Mouse (Mus musculus): ENCODE measurements around the gene Uggt1. TPM values are rescaled to one million over a fixed set of nuclear protein-coding genes. Genes with fewer than 3 reads are reported as not detected.
A peak's percentile ranks its signal among the peaks of the same experiment; 100 is the strongest.

The Uggt1 gene
- polyA plus RNA-seq, 1 experiment from 2014 or later: 61.9 TPM

GRCm38 (mm10) chr1:36145050-36145449 is 99.5 kb downstream of the Uggt1 start:
- 22% methylated on average over 1 of the region's 1 CpGs for WGBS (ENCODE audit: insufficient replicate concordance)
- no peaks in the 10 kb centered on the region for H3K27me3 ChIP-seq (ENCODE audit: control insufficient read depth, insufficient read depth, low read length)
- H3K27ac ChIP-seq (ENCODE audit: low read depth, low read length): no peak overlapping the region
- ATAC-seq (replicated peaks; ENCODE audit: insufficient number of reproducible peaks, low FRiP score, low TSS enrichment): no peak
- no peak overlapping the region for H3K4me2 ChIP-seq
- H3K36me3 ChIP-seq (ENCODE audit: control insufficient read depth, insufficient read depth, low read length): peaks cover 15% of the 10 kb centered on the region
- H3K9me3 ChIP-seq (replicated peaks; ENCODE audit: control insufficient read depth, low read length): no peaks in the 10 kb centered on the region
- no peak overlapping the region for H3K9ac ChIP-seq (ENCODE audit: low read depth, low read length)
- H3K4me3 ChIP-seq (ENCODE audit: low read depth, low read length): no peak overlapping the region
- no peaks in the 10 kb centered on the region for H3K4me1 ChIP-seq (ENCODE audit: control insufficient read depth, insufficient read depth, low read length)

GRCm38 (mm10) chr1:36140311-36140710 is 104.2 kb downstream of the Uggt1 start:
- Histone ChIP-seq H3K27ac (ENCODE audit: low read depth, low read length) (no peak overlapping the region), H3K9me3 (replicated peaks; ENCODE audit: control insufficient read depth, low read length) (no peaks in the 10 kb centered on the region), H3K9ac (ENCODE audit: low read depth, low read length) (no peak overlapping the region), H3K4me2 (no peak overlapping the region), H3K36me3 (ENCODE audit: control insufficient read depth, insufficient read depth, low read length) (peaks cover 6% of the 10 kb centered on the region), H3K27me3 (ENCODE audit: control insufficient read depth, insufficient read depth, low read length) (no peaks in the 10 kb centered on the region), H3K4me1 (ENCODE audit: control insufficient read depth, insufficient read depth, low read length) (no peaks in the 10 kb centered on the region), H3K4me3 (ENCODE audit: low read depth, low read length) (no peak overlapping the region)
- no peak for ATAC-seq (replicated peaks; ENCODE audit: insufficient number of reproducible peaks, low FRiP score, low TSS enrichment)
- 94% methylated on average over 15 of the region's 15 CpGs for WGBS (ENCODE audit: insufficient replicate concordance)

- H3K36me3 ChIP-seq (ENCODE audit: control insufficient read depth, insufficient read depth, low read length): no peaks in the 10 kb centered on the region
- H3K9me3 ChIP-seq (replicated peaks; ENCODE audit: control insufficient read depth, low read length): no peaks in the 10 kb centered on the region
- no peak for ATAC-seq (replicated peaks; ENCODE audit: insufficient number of reproducible peaks, low FRiP score, low TSS enrichment)
- 0% methylated on average over 3 of the region's 3 CpGs for WGBS (ENCODE audit: insufficient replicate concordance)
- H3K27ac ChIP-seq (ENCODE audit: low read depth, low read length): no peak overlapping the region
- no peak overlapping the region for H3K4me3 ChIP-seq (ENCODE audit: low read depth, low read length)
- no peaks in the 10 kb centered on the region for H3K27me3 ChIP-seq (ENCODE audit: control insufficient read depth, insufficient read depth, low read length)
- H3K4me2 ChIP-seq: no peak overlapping the region
- H3K9ac ChIP-seq (ENCODE audit: low read depth, low read length): no peak overlapping the region
- H3K4me1 ChIP-seq (ENCODE audit: control insufficient read depth, insufficient read depth, low read length): peaks cover 22% of the 10 kb centered on the region
Measured at GRCm38 (mm10) chr1:36134584-36134983, 109.9 kb downstream of the Uggt1 start.

GRCm38 (mm10) chr1:36133647-36134046 is 110.9 kb downstream of the Uggt1 start:
- WGBS (ENCODE audit: insufficient replicate concordance): 49% methylated on average over 3 of the region's 3 CpGs
- no peaks in the 10 kb centered on the region for H3K36me3 ChIP-seq (ENCODE audit: control insufficient read depth, insufficient read depth, low read length)
- H3K27me3 ChIP-seq (ENCODE audit: control insufficient read depth, insufficient read depth, low read length): no peaks in the 10 kb centered on the region
- H3K4me2 ChIP-seq: no peak overlapping the region
- no peak overlapping the region for H3K9ac ChIP-seq (ENCODE audit: low read depth, low read length)
- H3K27ac ChIP-seq (ENCODE audit: low read depth, low read length): no peak overlapping the region
- peaks cover 24% of the 10 kb centered on the region for H3K4me1 ChIP-seq (ENCODE audit: control insufficient read depth, insufficient read depth, low read length)
- H3K9me3 ChIP-seq (replicated peaks; ENCODE audit: control insufficient read depth, low read length): no peaks in the 10 kb centered on the region
- ATAC-seq (replicated peaks; ENCODE audit: insufficient number of reproducible peaks, low FRiP score, low TSS enrichment): no peak
- no peak overlapping the region for H3K4me3 ChIP-seq (ENCODE audit: low read depth, low read length)

- 69% methylated on average over 8 of the region's 8 CpGs for WGBS (ENCODE audit: insufficient replicate concordance)
Measured at GRCm38 (mm10) chr1:36133041-36133440, 111.5 kb downstream of the Uggt1 start.

GRCm38 (mm10) chr1:36132211-36132610 is 112.3 kb downstream of the Uggt1 start:
- H3K27me3 ChIP-seq (ENCODE audit: control insufficient read depth, insufficient read depth, low read length): no peaks in the 10 kb centered on the region
- ATAC-seq (replicated peaks; ENCODE audit: insufficient number of reproducible peaks, low FRiP score, low TSS enrichment): no peak
- H3K4me2 ChIP-seq: 0 out of 2 replicates have a peak overlapping the region, but pooled peaks have one; percentile 25
- WGBS (ENCODE audit: insufficient replicate concordance): 59% methylated on average over 4 of the region's 4 CpGs
- H3K9me3 ChIP-seq (replicated peaks; ENCODE audit: control insufficient read depth, low read length): no peaks in the 10 kb centered on the region
- H3K9ac ChIP-seq (ENCODE audit: low read depth, low read length): no peak overlapping the region
- no peak overlapping the region for H3K4me3 ChIP-seq (ENCODE audit: low read depth, low read length)
- peaks cover 24% of the 10 kb centered on the region for H3K4me1 ChIP-seq (ENCODE audit: control insufficient read depth, insufficient read depth, low read length)
- no peak overlapping the region for H3K27ac ChIP-seq (ENCODE audit: low read depth, low read length)
- H3K36me3 ChIP-seq (ENCODE audit: control insufficient read depth, insufficient read depth, low read length): no peaks in the 10 kb centered on the region

More at GRCm38 (mm10) chr1:36133041-36133440, 111.5 kb downstream of the Uggt1 start:
- Histone ChIP-seq H3K4me2 (no peak overlapping the region), H3K27ac (ENCODE audit: low read depth, low read length) (0 out of 2 replicates have a peak overlapping the region, but pooled peaks have one; percentile 6), H3K4me3 (ENCODE audit: low read depth, low read length) (no peak overlapping the region), H3K9ac (ENCODE audit: low read depth, low read length) (no peak overlapping the region), H3K9me3 (replicated peaks; ENCODE audit: control insufficient read depth, low read length) (no peaks in the 10 kb centered on the region), H3K4me1 (ENCODE audit: control insufficient read depth, insufficient read depth, low read length) (peaks cover 24% of the 10 kb centered on the region), H3K27me3 (ENCODE audit: control insufficient read depth, insufficient read depth, low read length) (no peaks in the 10 kb centered on the region), H3K36me3 (ENCODE audit: control insufficient read depth, insufficient read depth, low read length) (no peaks in the 10 kb centered on the region)
- ATAC-seq (replicated peaks; ENCODE audit: insufficient number of reproducible peaks, low FRiP score, low TSS enrichment): no peak

GRCm38 (mm10) chr1:36131766-36132165 is 112.8 kb downstream of the Uggt1 start:
- Histone ChIP-seq H3K9ac (ENCODE audit: low read depth, low read length) (no peak overlapping the region), H3K27ac (ENCODE audit: low read depth, low read length) (no peak overlapping the region), H3K4me2 (0 out of 2 replicates have a peak overlapping the region, but pooled peaks have one; percentile 25), H3K4me3 (ENCODE audit: low read depth, low read length) (no peak overlapping the region), H3K36me3 (ENCODE audit: control insufficient read depth, insufficient read depth, low read length) (no peaks in the 10 kb centered on the region), H3K27me3 (ENCODE audit: control insufficient read depth, insufficient read depth, low read length) (no peaks in the 10 kb centered on the region), H3K4me1 (ENCODE audit: control insufficient read depth, insufficient read depth, low read length) (peaks cover 24% of the 10 kb centered on the region), H3K9me3 (replicated peaks; ENCODE audit: control insufficient read depth, low read length) (no peaks in the 10 kb centered on the region)
- WGBS (ENCODE audit: insufficient replicate concordance): 50% methylated on average over 8 of the region's 8 CpGs
- ATAC-seq (replicated peaks; ENCODE audit: insufficient number of reproducible peaks, low FRiP score, low TSS enrichment): no peak

GRCm38 (mm10) chr1:36131154-36131553 is 113.4 kb downstream of the Uggt1 start:
- no peak for ATAC-seq (replicated peaks; ENCODE audit: insufficient number of reproducible peaks, low FRiP score, low TSS enrichment)
- Histone ChIP-seq H3K4me3 (ENCODE audit: low read depth, low read length) (no peak overlapping the region), H3K9me3 (replicated peaks; ENCODE audit: control insufficient read depth, low read length) (no peaks in the 10 kb centered on the region), H3K4me1 (ENCODE audit: control insufficient read depth, insufficient read depth, low read length) (peaks cover 24% of the 10 kb centered on the region), H3K27ac (ENCODE audit: low read depth, low read length) (no peak overlapping the region), H3K36me3 (ENCODE audit: control insufficient read depth, insufficient read depth, low read length) (no peaks in the 10 kb centered on the region), H3K27me3 (ENCODE audit: control insufficient read depth, insufficient read depth, low read length) (no peaks in the 10 kb centered on the region), H3K9ac (ENCODE audit: low read depth, low read length) (no peak overlapping the region), H3K4me2 (no peak overlapping the region)
- WGBS (ENCODE audit: insufficient replicate concordance): 45% methylated on average over 4 of the region's 4 CpGs

- Histone ChIP-seq H3K9me3 (replicated peaks; ENCODE audit: control insufficient read depth, low read length) (no peaks in the 10 kb centered on the region), H3K27ac (ENCODE audit: low read depth, low read length) (no peak overlapping the region), H3K9ac (ENCODE audit: low read depth, low read length) (no peak overlapping the region), H3K4me1 (ENCODE audit: control insufficient read depth, insufficient read depth, low read length) (peaks cover 24% of the 10 kb centered on the region), H3K4me3 (ENCODE audit: low read depth, low read length) (no peak overlapping the region), H3K27me3 (ENCODE audit: control insufficient read depth, insufficient read depth, low read length) (no peaks in the 10 kb centered on the region), H3K4me2 (no peak overlapping the region), H3K36me3 (ENCODE audit: control insufficient read depth, insufficient read depth, low read length) (no peaks in the 10 kb centered on the region)
- ATAC-seq (replicated peaks; ENCODE audit: insufficient number of reproducible peaks, low FRiP score, low TSS enrichment): no peak
- WGBS (ENCODE audit: insufficient replicate concordance): 51% methylated on average over 4 of the region's 4 CpGs
Measured at GRCm38 (mm10) chr1:36130307-36131035, 114.0 kb downstream of the Uggt1 start.
